In the genomic region with DNA sequence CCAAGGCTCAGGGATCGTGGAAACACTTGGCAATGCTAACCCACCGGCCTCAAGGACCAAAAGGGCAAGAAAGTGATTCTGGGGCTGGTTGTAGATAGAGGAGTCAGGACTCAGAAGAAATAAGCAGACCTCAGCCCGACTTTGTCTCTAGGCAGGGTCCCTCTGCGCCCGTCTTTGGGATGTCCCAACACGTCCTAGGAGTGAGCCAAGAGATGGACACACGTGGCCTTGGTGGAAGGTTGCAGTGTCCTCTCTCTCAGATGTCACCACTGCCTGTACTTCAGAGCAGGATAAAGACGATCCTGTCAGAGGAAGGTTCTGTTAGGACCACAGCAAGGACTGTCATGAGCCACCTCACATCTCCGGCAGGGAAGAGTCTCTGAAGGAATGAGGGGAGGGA, we compare ENCODE assay signal across 14 mouse cellular contexts. TPM values are rescaled to one million over a fixed set of nuclear protein-coding genes. Genes with fewer than 3 reads are reported as not detected.
A peak's percentile ranks its signal among the peaks of the same experiment; 100 is the strongest.
DNase-seq lines count a peak whose midpoint lies in the region; ATAC-seq and TF ChIP-seq lines count a peak whose summit lies in the region.
"Had no signal": no experiment of that assay in that cellular context is flagged by ENCODE, and none has a peak within 500 bp of the region (broad histone marks: within the 10 kb centered on the region; RNA-seq: fewer than 3 reads in every experiment).

No protein-coding gene starts in this region.

- H3K9me3 ChIP-seq in kidney, embryonic 14.5 days (ENCODE audit: control insufficient read depth, low read length) = no peaks in the 10 kb centered on the region
- H3K9me3 ChIP-seq in stomach, embryonic 16.5 days (replicated peaks; ENCODE audit: control insufficient read depth, low read length) = no peaks in the 10 kb centered on the region
- H3K9me3 ChIP-seq in stomach, postnatal 0 days (ENCODE audit: control insufficient read depth, low read length) = no peaks in the 10 kb centered on the region
- H3K9me3 ChIP-seq: embryonic facial prominence, embryonic 12.5 days had no signal

- H3K27me3 ChIP-seq in cerebellum, adult 2 months (ENCODE audit: control insufficient read depth, insufficient read depth, low read length) = no peaks in the 10 kb centered on the region
- H3K27me3 ChIP-seq in kidney, embryonic 14.5 days (ENCODE audit: control insufficient read depth, insufficient read depth, low read length) = peaks cover 6% of the 10 kb centered on the region; the same call in 1 of the 2 replicates
- H3K27me3 ChIP-seq in stomach, embryonic 16.5 days (ENCODE audit: control insufficient read depth, insufficient read depth, low read length) = no peaks in the 10 kb centered on the region
- no peaks in the 10 kb centered on the region for H3K27me3 ChIP-seq in stomach, postnatal 0 days (ENCODE audit: control insufficient read depth, insufficient read depth, low read length)
- H3K27me3 ChIP-seq in small intestine, adult 2 months (ENCODE audit: control insufficient read depth, insufficient read depth, low read length) = no peaks in the 10 kb centered on the region

- no peak for ATAC-seq in kidney, embryonic 14.5 days (ENCODE audit: low FRiP score, low TSS enrichment)
- no peak for ATAC-seq in stomach, embryonic 16.5 days (ENCODE audit: insufficient read depth, low FRiP score)
- ATAC-seq in stomach, postnatal 0 days (ENCODE audit: low FRiP score, low TSS enrichment) = no peak

- WGBS in cerebellum, adult 2 months = 81% methylated on average over 9 of the region's 9 CpGs
- 64% methylated on average over 9 of the region's 9 CpGs for WGBS in kidney, embryonic 14.5 days
- WGBS in stomach, embryonic 16.5 days = 52% methylated on average over 9 of the region's 9 CpGs
- WGBS in stomach, postnatal 0 days = 57% methylated on average over 9 of the region's 9 CpGs
- 37% methylated on average over 9 of the region's 9 CpGs for WGBS in small intestine, adult 2 months

- H3K4me1 ChIP-seq in cerebellum, adult 2 months (ENCODE audit: control insufficient read depth, insufficient read depth, low read length) = peaks cover 43% of the 10 kb centered on the region
- H3K4me1 ChIP-seq in kidney, embryonic 14.5 days (ENCODE audit: control insufficient read depth, insufficient read depth, low read length) = peaks cover 3% of the 10 kb centered on the region; the same call in 1 of the 2 replicates
- peaks cover 11% of the 10 kb centered on the region; the same call in 1 of the 2 replicates for H3K4me1 ChIP-seq in stomach, embryonic 16.5 days (ENCODE audit: control insufficient read depth, insufficient read depth, low read length)
- no peaks in the 10 kb centered on the region for H3K4me1 ChIP-seq in stomach, postnatal 0 days (replicated peaks; ENCODE audit: control insufficient read depth, insufficient read depth)
- H3K4me1 ChIP-seq in small intestine, adult 2 months (ENCODE audit: control insufficient read depth, insufficient read depth, insufficient read length, low read length) = peaks cover 37% of the 10 kb centered on the region

- no peak for DNase-seq in cerebellum, adult 2 months
- no peak for DNase-seq in cerebellum, adult 9-10 months
- no peak for DNase-seq in kidney, adult 11 months
- no peak for DNase-seq in stomach, postnatal 0 days (ENCODE audit: low spot score)
- no peak for DNase-seq in frontal cortex, postnatal 14 days (ENCODE audit: low spot score in 2 of 2)
- DNase-seq: cerebellum, postnatal 36 days; lung, postnatal 10 days; right cerebral cortex, postnatal 14 days had no signal

- H3K4me3 ChIP-seq in cerebellum, adult 2 months (replicated peaks; ENCODE audit: insufficient read depth, low read depth, low read length) = no peak overlapping the region
- H3K4me3 ChIP-seq in kidney, embryonic 14.5 days (ENCODE audit: low read length) = no peak overlapping the region
- H3K4me3 ChIP-seq in stomach, embryonic 16.5 days (replicated peaks; ENCODE audit: low read length) = no peak overlapping the region
- H3K4me3 ChIP-seq in stomach, postnatal 0 days (ENCODE audit: low read depth, low read length) = no peak overlapping the region
- no peak overlapping the region for H3K4me3 ChIP-seq in small intestine, adult 2 months (ENCODE audit: low read depth, low read length)
- H3K4me3 ChIP-seq: embryonic facial prominence, embryonic 12.5 days had no signal

- 0 out of 2 replicates have a peak overlapping the region, but pooled peaks have one; percentile 28 for H3K27ac ChIP-seq in cerebellum, adult 2 months (ENCODE audit: insufficient read depth, low read length)
- H3K27ac ChIP-seq in kidney, embryonic 14.5 days (ENCODE audit: low read depth, low read length) = no peak overlapping the region
- no peak overlapping the region for H3K27ac ChIP-seq in stomach, embryonic 16.5 days (ENCODE audit: low read length)
- H3K27ac ChIP-seq in stomach, postnatal 0 days (replicated peaks) = no peak overlapping the region
- H3K27ac ChIP-seq in small intestine, adult 2 months (ENCODE audit: insufficient read depth, low read depth, low read length) = peak overlapping the region; percentile 92
- H3K27ac ChIP-seq: embryonic facial prominence, embryonic 12.5 days had no signal

- TF ChIP-seq EP300 in stomach, postnatal 0 days (optimal IDR thresholded peaks at IDR 0.05) = no peak

- no peak for TF ChIP-seq POLR2A in cerebellum, adult 2 months (IDR thresholded peaks at IDR 0.05; ENCODE audit: borderline replicate concordance, insufficient read depth, low read length)
- TF ChIP-seq POLR2A in small intestine, adult 2 months (IDR thresholded peaks at IDR 0.05; ENCODE audit: low read depth, low read length) = no peak

- H3K36me3 ChIP-seq in kidney, embryonic 14.5 days (ENCODE audit: control insufficient read depth, insufficient read depth, low read length) = no peaks in the 10 kb centered on the region
- H3K36me3 ChIP-seq in stomach, embryonic 16.5 days (ENCODE audit: control insufficient read depth, insufficient read depth, low read length) = no peaks in the 10 kb centered on the region
- H3K36me3 ChIP-seq in stomach, postnatal 0 days (ENCODE audit: control insufficient read depth, insufficient read depth, low read length) = no peaks in the 10 kb centered on the region
- H3K36me3 ChIP-seq in small intestine, adult 2 months (ENCODE audit: control insufficient read depth, insufficient read depth, low read length) = peaks cover 1% of the 10 kb centered on the region
- H3K36me3 ChIP-seq: embryonic facial prominence, embryonic 12.5 days had no signal

- no peak overlapping the region for H3K4me2 ChIP-seq in kidney, embryonic 14.5 days (replicated peaks; ENCODE audit: low read depth, low read length)
- no peak overlapping the region for H3K4me2 ChIP-seq in stomach, embryonic 16.5 days (ENCODE audit: low read depth, low read length)
- no peak overlapping the region for H3K4me2 ChIP-seq in stomach, postnatal 0 days (replicated peaks; ENCODE audit: low read depth)
- H3K4me2 ChIP-seq: embryonic facial prominence, embryonic 12.5 days had no signal

- no peak for TF ChIP-seq CTCF in cerebellum, adult 2 months (IDR thresholded peaks at IDR 0.05; ENCODE audit: borderline replicate concordance, insufficient read depth, low read depth, low read length)
- TF ChIP-seq CTCF in stomach, postnatal 0 days (IDR thresholded peaks at IDR 0.05; ENCODE audit: low read depth) = no peak
- TF ChIP-seq CTCF in small intestine, adult 2 months (IDR thresholded peaks at IDR 0.05; ENCODE audit: extremely low read depth, insufficient read length, insufficient replicate concordance, low read depth, low read length) = no peak

- H3K9ac ChIP-seq in kidney, embryonic 14.5 days (ENCODE audit: low read depth, low read length) = 0 out of 2 replicates have a peak overlapping the region, but pooled peaks have one; percentile 12
- peak overlapping the region; percentile 44; the same call in 1 of the 2 replicates for H3K9ac ChIP-seq in stomach, embryonic 16.5 days (ENCODE audit: low read length)
- no peak overlapping the region for H3K9ac ChIP-seq in stomach, postnatal 0 days (ENCODE audit: low read length)
- H3K9ac ChIP-seq: embryonic facial prominence, embryonic 12.5 days had no signal

RNA-seq across cellular contexts. Expression of gene Ehd1, which starts 5.9 kb away (rescaled TPM):
- polyA plus RNA-seq in cerebellum, adult 2 months (2012; rRNA removed) = 168 and 220 TPM in 2 replicates
- polyA plus RNA-seq in kidney, embryonic 14.5 days (2014; fragmentation: Nextera tagmentation; extraction: Ambion mirVana) = 38.3 and 46.0 TPM in 2 replicates
- polyA plus RNA-seq in stomach, embryonic 16.5 days (2015; fragmentation: Nextera tagmentation; extraction: Ambion mirVana) = 77.2 and 98.4 TPM in 2 replicates
- 62.0 and 63.8 TPM in 2 replicates for polyA plus RNA-seq in stomach, postnatal 0 days (2015; fragmentation: Nextera tagmentation; extraction: Ambion mirVana)
- polyA plus RNA-seq in small intestine, adult 2 months (2012; rRNA removed) = 315 and 714 TPM in 2 replicates

RNA-seq across cellular contexts. Expression of gene Atg2a, which starts 29.2 kb away (rescaled TPM):
- 40.8 and 41.1 TPM in 2 replicates for polyA plus RNA-seq in cerebellum, adult 2 months (2012; rRNA removed)
- 7.2 and 12.4 TPM in 2 replicates for polyA plus RNA-seq in kidney, embryonic 14.5 days (2014; fragmentation: Nextera tagmentation; extraction: Ambion mirVana)
- polyA plus RNA-seq in stomach, embryonic 16.5 days (2015; fragmentation: Nextera tagmentation; extraction: Ambion mirVana) = 9.3 and 11.2 TPM in 2 replicates
- polyA plus RNA-seq in stomach, postnatal 0 days (2015; fragmentation: Nextera tagmentation; extraction: Ambion mirVana) = 4.8 and 6.0 TPM in 2 replicates
- polyA plus RNA-seq in small intestine, adult 2 months (2012; rRNA removed) = 37.0 and 68.8 TPM in 2 replicates

RNA-seq across cellular contexts. Expression of gene Ppp2r5b, which starts 35.0 kb away (rescaled TPM):
- polyA plus RNA-seq in cerebellum, adult 2 months (2012; rRNA removed) = 243 and 258 TPM in 2 replicates
- polyA plus RNA-seq in kidney, embryonic 14.5 days (2014; fragmentation: Nextera tagmentation; extraction: Ambion mirVana) = 16.4 and 19.7 TPM in 2 replicates
- polyA plus RNA-seq in stomach, embryonic 16.5 days (2015; fragmentation: Nextera tagmentation; extraction: Ambion mirVana) = 20.6 and 22.1 TPM in 2 replicates
- 14.7 and 15.0 TPM in 2 replicates for polyA plus RNA-seq in stomach, postnatal 0 days (2015; fragmentation: Nextera tagmentation; extraction: Ambion mirVana)
- polyA plus RNA-seq in small intestine, adult 2 months (2012; rRNA removed) = 64.2 and 112 TPM in 2 replicates

RNA-seq across cellular contexts. Expression of gene Cdc42bpg, which starts 35.6 kb away (rescaled TPM):
- 33.1 and 36.5 TPM in 2 replicates for polyA plus RNA-seq in cerebellum, adult 2 months (2012; rRNA removed)
- polyA plus RNA-seq in kidney, embryonic 14.5 days (2014; fragmentation: Nextera tagmentation; extraction: Ambion mirVana) = 0.89 and 2.0 TPM in 2 replicates
- polyA plus RNA-seq in stomach, embryonic 16.5 days (2015; fragmentation: Nextera tagmentation; extraction: Ambion mirVana) = 1.9 and 2.0 TPM in 2 replicates
- polyA plus RNA-seq in stomach, postnatal 0 days (2015; fragmentation: Nextera tagmentation; extraction: Ambion mirVana) = 1.3 and 1.9 TPM in 2 replicates
- 26.0 and 53.2 TPM in 2 replicates for polyA plus RNA-seq in small intestine, adult 2 months (2012; rRNA removed)

RNA-seq across cellular contexts. Expression of gene Gpha2, which starts 44.5 kb away (rescaled TPM):
- polyA plus RNA-seq in cerebellum, adult 2 months (2012; rRNA removed) = 0.21 TPM in 1 of 2 replicates, not detected in the other
- 0.93 TPM in 1 of 2 replicates, not detected in the other for polyA plus RNA-seq in kidney, embryonic 14.5 days (2014; fragmentation: Nextera tagmentation; extraction: Ambion mirVana)
- polyA plus RNA-seq in stomach, embryonic 16.5 days (2015; fragmentation: Nextera tagmentation; extraction: Ambion mirVana) = 0.41 and 0.48 TPM in 2 replicates
- 0.17 and 0.46 TPM in 2 replicates for polyA plus RNA-seq in stomach, postnatal 0 days (2015; fragmentation: Nextera tagmentation; extraction: Ambion mirVana)
- 0.74 TPM in 1 of 2 replicates, not detected in the other for polyA plus RNA-seq in small intestine, adult 2 months (2012; rRNA removed)
- polyA plus RNA-seq: forebrain, embryonic 11.5 days; heart, embryonic 14.5 days had no signal

Comparison
In these comparisons a context has a peak if more than half of its experiments do, and no peak if none do; other contexts are left out.
1. H3K27ac ChIP-seq: peak in cerebellum, adult 2 months (single experiment) and small intestine, adult 2 months (single experiment); none in kidney, embryonic 14.5 days (single experiment), stomach, embryonic 16.5 days (single experiment) and stomach, postnatal 0 days (single experiment).